Mouse (Mus musculus) lung, adult 2 months (tissue): Measurements from ENCODE around the gene Tspyl3. TPM values are rescaled to one million over a fixed set of nuclear protein-coding genes. Genes with fewer than 3 reads are reported as not detected.
"Not testable (repeated sequence)": the region's sequence is repeated elsewhere in the genome, so short reads cannot be mapped to it uniquely, and the experiment has no call there.

Experiments
- DNase-seq: peaks from one replicate; pipeline ENCODE4 v3.0.0; 2022
- H3K4me1 ChIP-seq: fragments of 200-500 bp; 2 replicates; pipeline ENCODE4 v1.6.1; 2011; ENCODE audit warnings: low read length; ENCODE audit not compliant: control insufficient read depth, insufficient read depth
- H3K4me3 ChIP-seq: fragments of 200-500 bp; replicated peaks from 2 replicates; pipeline ENCODE3; 2011; ENCODE audit warnings: low read depth, mild to moderate bottlenecking, control low read depth, low read length; ENCODE audit errors: extremely low read depth
- CTCF ChIP-seq: fragments of 200-500 bp; IDR thresholded peaks from 2 replicates; pipeline ENCODE4 v1.5.1; 2011; ENCODE audit warnings: mild to moderate bottlenecking, low read length, control low read depth; ENCODE audit not compliant: insufficient read depth
- POLR2A ChIP-seq: fragments of 200-500 bp; IDR thresholded peaks from 2 replicates; pipeline ENCODE4 v1.6.1; 2011; ENCODE audit warnings: low read depth, mild to moderate bottlenecking, control low read depth, low read length, borderline replicate concordance; ENCODE audit errors: extremely low read depth
- WGBS: fragments of 180-500 bp; shearing (Covaris S2); methylation state at CpG from one replicate; pipeline ENCODE4 v1.1.7; 2018; 5-methylcytosine and 5-hydroxymethylcytosine counted together
- polyA plus RNA-seq: library from polyadenylated mRNA; depleted of rRNA; stranded (reverse); fragments of >200 nt; gene quantifications from 2 replicates; pipeline ENCODE4 v1.2.3, GENCODE M21; 2012; rRNA removed

The Tspyl3 gene
- polyA plus RNA-seq: 6.0 and 9.3 TPM in 2 replicates

- H3K4me1 ChIP-seq: peaks cover 10% of the 10 kb centered on the region
- TF ChIP-seq CTCF: no peak
- no peak for TF ChIP-seq POLR2A
- 1% methylated on average over 31 of the region's 31 CpGs for WGBS
- peak within 1 kb of the TSS; percentile 92 for H3K4me3 ChIP-seq
- DNase-seq: peak; percentile 26
Measured at GRCm38 (mm10) chr2:153224946-153225594, at the start of gene Tspyl3. Gene Tspyl3, minus strand, starts transcription at chr2:153225441.

- no peak for DNase-seq
- WGBS: 79% methylated on average over 6 of the region's 6 CpGs
Measured at GRCm38 (mm10) chr2:153274919-153275247, 49.6 kb upstream of the Tspyl3 start.

GRCm38 (mm10) chr2:153274200-153274918 is 49.1 kb upstream of the Tspyl3 start:
- H3K4me3 ChIP-seq, H3K4me1 ChIP-seq, DNase-seq: not testable (repeated sequence)
- 62% methylated on average over 6 of the region's 6 CpGs for WGBS

More at GRCm38 (mm10) chr2:153274919-153275247, 49.6 kb upstream of the Tspyl3 start:
- Histone ChIP-seq H3K4me1 (peaks cover under 1% of the 10 kb centered on the region; the same call in 1 of the 2 replicates), H3K4me3 (no peak overlapping the region)
- TF ChIP-seq CTCF (no peak), POLR2A (no peak)

DNA sequence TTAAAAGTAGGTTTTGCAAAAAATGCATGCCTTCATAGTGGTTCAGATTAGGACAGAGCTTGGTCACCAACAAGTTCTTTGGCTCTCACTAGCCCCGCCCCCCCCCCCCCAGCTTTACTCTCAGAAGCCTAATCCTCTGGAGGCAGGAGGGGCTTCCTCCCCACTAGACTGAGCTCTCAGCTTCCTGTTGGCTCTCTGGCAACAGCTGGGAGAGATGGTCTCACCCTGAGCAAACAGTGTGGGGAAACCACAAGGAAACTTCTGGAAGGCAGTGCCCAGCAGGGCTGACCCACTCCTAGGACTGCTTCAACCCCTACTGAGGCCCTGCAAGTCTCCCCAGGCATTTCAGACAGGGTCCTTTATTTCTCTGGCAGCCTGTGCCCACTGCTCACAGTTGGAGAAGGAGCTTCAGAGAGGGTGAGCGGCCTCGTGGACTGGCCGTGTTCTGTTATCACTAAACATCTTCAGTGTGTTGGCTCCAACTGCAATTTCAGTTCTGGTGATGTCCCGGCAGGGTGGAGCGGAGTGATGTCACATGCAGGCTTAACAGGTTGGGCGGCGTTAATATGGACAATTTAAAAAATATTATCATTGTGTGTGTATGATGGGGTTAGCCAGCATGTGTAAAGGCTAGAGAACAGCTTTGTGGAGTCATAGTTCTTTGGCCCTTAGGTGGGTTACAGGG is 45.1 kb upstream of the Tspyl3 start:
- DNase-seq, H3K4me1 ChIP-seq, H3K4me3 ChIP-seq: not testable (repeated sequence)
- WGBS: 44% methylated on average over 8 of the region's 8 CpGs

DNA sequence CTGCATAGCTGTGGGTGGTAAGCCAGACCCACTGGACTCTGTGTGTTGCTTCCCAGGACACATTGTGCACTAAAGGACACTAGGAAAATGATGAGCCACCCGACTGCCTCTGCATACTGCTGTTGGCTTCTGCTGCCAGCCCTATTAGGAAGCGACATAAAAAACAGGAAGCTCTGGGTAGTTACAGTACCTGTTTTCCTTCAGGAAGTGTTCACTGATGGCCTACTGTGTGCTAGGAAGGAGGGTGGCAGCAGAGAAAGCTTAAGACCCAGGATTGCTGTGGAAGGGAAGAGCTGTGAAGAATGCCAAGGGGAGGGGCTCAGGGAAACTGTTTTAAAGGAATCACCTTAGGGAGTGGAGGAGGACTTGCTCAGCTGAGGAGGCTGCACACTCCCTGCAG is 42.1 kb upstream of the Tspyl3 start:
- DNase-seq: no peak
- peaks cover 2% of the 10 kb centered on the region; the same call in 1 of the 2 replicates for H3K4me1 ChIP-seq
- 77% methylated on average over 2 of the region's 2 CpGs for WGBS
- H3K4me3 ChIP-seq: no peak overlapping the region
- no peak for TF ChIP-seq CTCF
- no peak for TF ChIP-seq POLR2A

DNA sequence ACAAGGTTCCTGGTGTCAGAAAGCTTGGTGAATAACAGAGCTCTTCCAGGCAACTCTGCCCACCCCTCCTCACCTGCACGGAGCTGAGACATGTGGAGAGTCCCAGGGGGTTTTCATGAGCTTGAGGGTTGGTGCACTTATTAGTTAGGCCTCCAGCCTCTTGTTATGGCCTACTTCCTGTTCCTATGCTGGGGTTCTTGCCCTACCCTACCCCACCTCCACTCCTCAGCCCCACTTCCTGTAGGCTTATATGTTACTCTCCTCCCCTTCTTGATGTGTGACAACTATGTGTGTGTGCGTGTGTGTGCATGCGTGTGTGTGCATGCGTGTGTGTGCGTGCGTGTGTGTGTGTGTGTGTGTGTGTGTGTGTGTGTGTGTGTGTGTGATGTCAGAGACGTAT is 37.8 kb upstream of the Tspyl3 start:
- Histone ChIP-seq H3K4me3 (no peak overlapping the region), H3K4me1 (no peaks in the 10 kb centered on the region; the same call in 1 of the 2 replicates)
- no peak for DNase-seq
- TF ChIP-seq CTCF (no peak), POLR2A (no peak)
- WGBS: 85% methylated on average over 7 of the region's 7 CpGs

- DNase-seq: no peak
- no peak for TF ChIP-seq POLR2A
- TF ChIP-seq CTCF: no peak
- Histone ChIP-seq H3K4me3 (no peak overlapping the region), H3K4me1 (no peaks in the 10 kb centered on the region; the same call in 1 of the 2 replicates)
- 49% methylated on average over 3 of the region's 3 CpGs for WGBS
Measured at GRCm38 (mm10) chr2:153259864-153260674, 34.8 kb upstream of the Tspyl3 start.

- Histone ChIP-seq H3K4me3 (no peak overlapping the region), H3K4me1 (no peaks in the 10 kb centered on the region; the same call in 1 of the 2 replicates)
- no peak for DNase-seq
- no peak for TF ChIP-seq POLR2A
- 51% methylated on average over 12 of the region's 12 CpGs for WGBS
Measured at GRCm38 (mm10) chr2:153259030-153259863, 34.0 kb upstream of the Tspyl3 start.

GRCm38 (mm10) chr2:153256604-153257003 is 31.4 kb upstream of the Tspyl3 start:
- WGBS: 74% methylated on average over 2 of the region's 2 CpGs
- Histone ChIP-seq H3K4me1 (no peaks in the 10 kb centered on the region; the same call in 1 of the 2 replicates), H3K4me3 (no peak overlapping the region)
- no peak for DNase-seq
- no peak for TF ChIP-seq POLR2A
- no peak for TF ChIP-seq CTCF

DNA sequence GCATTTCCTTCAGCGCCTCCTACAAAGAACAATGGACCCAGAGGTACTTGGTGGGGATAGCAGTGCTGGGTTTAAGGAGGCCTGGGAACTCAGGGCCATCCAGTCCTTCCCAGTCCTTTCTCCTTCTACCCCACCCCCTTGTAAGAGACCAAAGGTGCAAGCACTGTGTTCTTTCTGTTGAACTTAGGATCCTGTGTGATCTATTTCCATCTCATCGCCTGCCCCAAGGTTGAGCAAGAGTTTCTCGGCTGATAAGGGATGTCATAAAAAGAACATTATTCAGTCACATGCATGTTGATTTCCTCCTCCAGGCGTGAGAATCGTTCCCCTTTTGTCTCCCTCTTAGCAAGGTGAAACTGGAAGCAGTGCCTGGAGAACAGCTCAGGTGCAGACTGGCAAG is 24.5 kb upstream of the Tspyl3 start:
- Histone ChIP-seq H3K4me3 (no peak overlapping the region), H3K4me1 (no peaks in the 10 kb centered on the region)
- whole genome bisulfite sequencing: 83% methylated on average over 5 of the region's 5 CpGs
- no peak for DNase-seq
- TF ChIP-seq POLR2A (no peak), CTCF (no peak)
